Comparison of ENCODE assay signal across 21 mouse cellular contexts in genomic region chr3:84474398-84474797, GRCm38 (mm10). TPM values are rescaled to one million over a fixed set of nuclear protein-coding genes. Genes with fewer than 3 reads are reported as not detected.
A peak's percentile ranks its signal among the peaks of the same experiment; 100 is the strongest.
DNase-seq lines count a peak whose midpoint lies in the region; ATAC-seq and TF ChIP-seq lines count a peak whose summit lies in the region.
"Had no signal": no experiment of that assay in that cellular context is flagged by ENCODE, and none has a peak within 500 bp of the region (broad histone marks: within the 10 kb centered on the region; RNA-seq: fewer than 3 reads in every experiment).

No protein-coding gene starts in this region.

- 77% methylated on average over 6 of the region's 6 CpGs for WGBS in liver, embryonic 13.5 days (ENCODE audit: insufficient replicate concordance)
- WGBS in stomach, postnatal 0 days, result 49% methylated on average over 6 of the region's 6 CpGs

- H3K27me3 ChIP-seq in erythroblast, embryonic 14.5 days (ENCODE audit: control insufficient read depth), result peaks cover 15% of the 10 kb centered on the region
- peaks cover 32% of the 10 kb centered on the region for H3K27me3 ChIP-seq in liver, embryonic 13.5 days
- H3K27me3 ChIP-seq in testis, adult 2 months (ENCODE audit: control insufficient read depth, insufficient read depth, low read length), result peaks cover 5% of the 10 kb centered on the region; the same call in 1 of the 2 replicates
- no peaks in the 10 kb centered on the region for H3K27me3 ChIP-seq in stomach, postnatal 0 days (ENCODE audit: control insufficient read depth, insufficient read depth, low read length)

- TF ChIP-seq CTCF in testis, adult 2 months (IDR thresholded peaks at IDR 0.05; ENCODE audit: control insufficient read depth, insufficient read depth, insufficient replicate concordance, low read depth, low read length), result no peak
- TF ChIP-seq CTCF in stomach, postnatal 0 days (IDR thresholded peaks at IDR 0.05; ENCODE audit: low read depth), result no peak

- H3K9me3 ChIP-seq in erythroblast, embryonic 14.5 days (ENCODE audit: control insufficient read depth, low read length), result peaks cover 7% of the 10 kb centered on the region
- H3K9me3 ChIP-seq in liver, embryonic 13.5 days (replicated peaks), result no peaks in the 10 kb centered on the region
- H3K9me3 ChIP-seq in stomach, postnatal 0 days (ENCODE audit: control insufficient read depth, low read length), result no peaks in the 10 kb centered on the region
- H3K9me3 ChIP-seq: embryonic facial prominence, embryonic 12.5 days; forebrain, embryonic 13.5 days; hindbrain, embryonic 12.5 days had no signal

- H3K4me3 ChIP-seq in erythroblast, embryonic 14.5 days (replicated peaks), result peak overlapping the region; percentile 58
- peak overlapping the region; percentile 45; the same call in 1 of the 2 replicates for H3K4me3 ChIP-seq in liver, embryonic 13.5 days (replicated peaks)
- H3K4me3 ChIP-seq in testis, adult 2 months (ENCODE audit: control insufficient read depth, low read depth, low read length), result peak overlapping the region; percentile 80
- no peak overlapping the region for H3K4me3 ChIP-seq in stomach, postnatal 0 days (ENCODE audit: low read depth, low read length)
- H3K4me3 ChIP-seq: embryonic facial prominence, embryonic 12.5 days; forebrain, embryonic 13.5 days; hindbrain, embryonic 12.5 days had no signal

- no peak for TF ChIP-seq POLR2A in testis, adult 2 months (IDR thresholded peaks at IDR 0.05; ENCODE audit: control insufficient read depth, low read depth, low read length)

- no peak for ATAC-seq in erythroblast, adult 5-6 weeks (replicated peaks; ENCODE audit: low FRiP score, poor library complexity, severe bottlenecking)
- ATAC-seq in liver, embryonic 13.5 days (ENCODE audit: low read depth), result no peak
- ATAC-seq in stomach, postnatal 0 days (ENCODE audit: low FRiP score, low TSS enrichment), result no peak
- ATAC-seq: forebrain, embryonic 13.5 days; forebrain, postnatal 0 days had no signal

- no peak for DNase-seq in liver, embryonic 13.5 days
- DNase-seq in liver, result no peak
- DNase-seq in testis, postnatal 10 days (ENCODE audit: low spot score), result no peak
- DNase-seq in stomach, postnatal 0 days (ENCODE audit: low spot score), result no peak
- DNase-seq in urinary bladder, adult 2 months (ENCODE audit: low spot score), result no peak
- DNase-seq: adrenal gland, postnatal 14 days; B cell, adult 2 months; cerebellum, adult 11-12 months; cerebellum, adult 9-10 months; cerebellum, postnatal 25 days; forebrain, postnatal 0 days; gastrocnemius, postnatal 25 days; heart, postnatal 10 days; heart, postnatal 4 days had no signal

- peaks cover 81% of the 10 kb centered on the region for H3K4me1 ChIP-seq in erythroblast, embryonic 14.5 days (ENCODE audit: control insufficient read depth)
- H3K4me1 ChIP-seq in liver, embryonic 13.5 days (replicated peaks), result peaks cover 99% of the 10 kb centered on the region
- H3K4me1 ChIP-seq in testis, adult 2 months (ENCODE audit: control insufficient read depth, insufficient read depth, low read length), result peaks cover 6% of the 10 kb centered on the region
- H3K4me1 ChIP-seq in stomach, postnatal 0 days (replicated peaks; ENCODE audit: control insufficient read depth, insufficient read depth), result peaks cover 8% of the 10 kb centered on the region

- peak overlapping the region; percentile 99 for H3K27ac ChIP-seq in liver, embryonic 13.5 days
- no peak overlapping the region; the same call in 1 of the 2 replicates for H3K27ac ChIP-seq in testis, adult 2 months (ENCODE audit: control insufficient read depth, insufficient read depth, low read depth, low read length)
- H3K27ac ChIP-seq in stomach, postnatal 0 days (replicated peaks), result peak overlapping the region; percentile 49
- H3K27ac ChIP-seq: embryonic facial prominence, embryonic 12.5 days; forebrain, embryonic 13.5 days; hindbrain, embryonic 12.5 days had no signal

- H3K36me3 ChIP-seq in erythroblast, embryonic 14.5 days (ENCODE audit: control insufficient read depth), result peaks cover 92% of the 10 kb centered on the region
- H3K36me3 ChIP-seq in liver, embryonic 13.5 days, result peaks cover 56% of the 10 kb centered on the region
- no peaks in the 10 kb centered on the region for H3K36me3 ChIP-seq in testis, adult 2 months (ENCODE audit: control insufficient read depth, insufficient read depth, low read length)
- H3K36me3 ChIP-seq in stomach, postnatal 0 days (ENCODE audit: control insufficient read depth, insufficient read depth, low read length), result no peaks in the 10 kb centered on the region
- H3K36me3 ChIP-seq: embryonic facial prominence, embryonic 12.5 days; hindbrain, embryonic 12.5 days had no signal

- H3K9ac ChIP-seq in liver, embryonic 13.5 days, result peak overlapping the region; percentile 72; the same call in 1 of the 2 replicates
- H3K9ac ChIP-seq in stomach, postnatal 0 days (ENCODE audit: low read length), result peak overlapping the region; percentile 38
- H3K9ac ChIP-seq: embryonic facial prominence, embryonic 12.5 days; forebrain, embryonic 13.5 days; forebrain, postnatal 0 days; hindbrain, embryonic 12.5 days had no signal

- H3K4me2 ChIP-seq in liver, embryonic 13.5 days, result peak overlapping the region; percentile 97
- peak overlapping the region; percentile 31; the same call in 1 of the 2 replicates for H3K4me2 ChIP-seq in stomach, postnatal 0 days (replicated peaks; ENCODE audit: low read depth)
- H3K4me2 ChIP-seq: embryonic facial prominence, embryonic 12.5 days; forebrain, embryonic 13.5 days; hindbrain, embryonic 12.5 days had no signal

- no peak for TF ChIP-seq EP300 in stomach, postnatal 0 days (optimal IDR thresholded peaks at IDR 0.05)

RNA-seq across cellular contexts. Expression of gene Fhdc1, which starts 5.8 kb away (rescaled TPM):
- 47.7 and 62.0 TPM in 2 replicates for polyA plus RNA-seq in erythroblast, embryonic 14.5 days (2012)
- 1,003 and 1,359 TPM in 2 replicates for total RNA-seq in erythroblast, adult 5-6 weeks (2015; ENCODE audit: low replicate concordance)
- total RNA-seq in erythroblast, adult 5-6 weeks (2017; ENCODE audit: low replicate concordance), result 527 and 596 TPM in 2 replicates
- polyA plus RNA-seq in liver, embryonic 13.5 days (2015; fragmentation: Nextera tagmentation; extraction: Ambion mirVana), result 30.2 and 30.9 TPM in 2 replicates
- 24.7 and 24.8 TPM in 2 replicates for polyA plus RNA-seq in testis, adult 2 months (2012; rRNA removed)
- polyA plus RNA-seq in stomach, postnatal 0 days (2015; fragmentation: Nextera tagmentation; extraction: Ambion mirVana), result 17.8 and 19.5 TPM in 2 replicates
- polyA plus RNA-seq in urinary bladder, adult 2 months (2012; rRNA removed), result 10.5 and 13.5 TPM in 2 replicates
- total RNA-seq: granulocyte monocyte progenitor cell, adult 5-6 weeks had no signal
